Mouse (Mus musculus): ENCODE data around the gene Phkg2. TPM values are rescaled to one million over a fixed set of nuclear protein-coding genes. Genes with fewer than 3 reads are reported as not detected.

The Phkg2 gene
- polyA plus RNA-seq, 1 experiment: 79.5 TPM

GRCm38 (mm10) chr7:127564381-127565150 lies 8.6 kb upstream of the Phkg2 start:
- Histone ChIP-seq H3K4me1 (ENCODE audit: control insufficient read depth, insufficient read depth, insufficient read length) (no peaks in the 10 kb centered on the region), H3K27me3 (ENCODE audit: control insufficient read depth, insufficient read depth, low read length) (no peaks in the 10 kb centered on the region), H3K36me3 (ENCODE audit: control insufficient read depth, insufficient read depth, low read length) (peaks cover 26% of the 10 kb centered on the region), H3K27ac (ENCODE audit: insufficient read depth, low read length) (no peak overlapping the region), H3K4me3 (ENCODE audit: extremely low read depth, insufficient read depth, insufficient read length) (no peak overlapping the region)
- DNase-seq (ENCODE audit: low read depth in 1 of 2, low spot score in 2 of 2): no peak
- 89% methylated on average over 6 of the region's 6 CpGs for WGBS
- no peak for TF ChIP-seq CTCF (IDR thresholded peaks at IDR 0.05; ENCODE audit: extremely low read depth, insufficient read depth, insufficient read length, insufficient replicate concordance)
- TF ChIP-seq POLR2A (IDR thresholded peaks at IDR 0.05; ENCODE audit: low read depth, low read length): no peak

- Histone ChIP-seq H3K27ac (ENCODE audit: insufficient read depth, low read length) (peak overlapping the region; percentile 68), H3K4me3 (ENCODE audit: extremely low read depth, insufficient read depth, insufficient read length) (peak overlapping the region; percentile 77), H3K4me1 (ENCODE audit: control insufficient read depth, insufficient read depth, insufficient read length) (peaks cover 6% of the 10 kb centered on the region), H3K27me3 (ENCODE audit: control insufficient read depth, insufficient read depth, low read length) (no peaks in the 10 kb centered on the region), H3K36me3 (ENCODE audit: control insufficient read depth, insufficient read depth, low read length) (peaks cover 11% of the 10 kb centered on the region)
- WGBS: 2% methylated on average over 19 of the region's 28 CpGs
- TF ChIP-seq POLR2A (IDR thresholded peaks at IDR 0.05; ENCODE audit: low read depth, low read length): no peak
- TF ChIP-seq CTCF (IDR thresholded peaks at IDR 0.05; ENCODE audit: extremely low read depth, insufficient read depth, insufficient read length, insufficient replicate concordance): no peak
- DNase-seq (ENCODE audit: low read depth in 1 of 2, low spot score in 2 of 2): no peak
Observed at GRCm38 (mm10) chr7:127573503-127574008, 416 bp downstream of the Phkg2 start.

DNA sequence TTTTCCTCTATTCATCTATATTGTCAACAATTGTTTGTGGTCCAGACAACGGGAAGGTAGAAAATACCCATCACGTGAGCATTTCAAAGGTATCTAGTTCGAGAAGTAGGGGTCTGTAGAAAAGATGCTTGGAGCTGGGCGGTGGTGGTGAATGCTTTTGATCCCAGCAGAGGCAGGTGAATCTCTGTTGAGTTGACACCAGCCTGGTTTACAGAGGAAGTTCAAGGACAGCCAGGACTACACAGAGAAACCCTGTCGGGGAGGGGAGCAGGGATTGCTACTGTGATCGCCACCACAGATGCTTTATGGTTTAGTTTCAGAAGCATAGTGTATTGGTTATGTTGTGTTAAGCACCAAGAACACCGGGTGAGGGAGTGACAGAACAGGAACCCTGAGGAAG lies 975 bp downstream of the Phkg2 start:
- H3K4me1 ChIP-seq (ENCODE audit: control insufficient read depth, insufficient read depth, insufficient read length): peaks cover 6% of the 10 kb centered on the region
- peak overlapping the region; percentile 77 for H3K4me3 ChIP-seq (ENCODE audit: extremely low read depth, insufficient read depth, insufficient read length)
- H3K27me3 ChIP-seq (ENCODE audit: control insufficient read depth, insufficient read depth, low read length): no peaks in the 10 kb centered on the region
- 10% methylated on average over 7 of the region's 7 CpGs for WGBS
- DNase-seq (ENCODE audit: low read depth in 1 of 2, low spot score in 2 of 2): no peak
- peaks cover 11% of the 10 kb centered on the region for H3K36me3 ChIP-seq (ENCODE audit: control insufficient read depth, insufficient read depth, low read length)
- TF ChIP-seq POLR2A (IDR thresholded peaks at IDR 0.05; ENCODE audit: low read depth, low read length) (no peak), CTCF (IDR thresholded peaks at IDR 0.05; ENCODE audit: extremely low read depth, insufficient read depth, insufficient read length, insufficient replicate concordance) (no peak)
- no peak overlapping the region; the same call in 1 of the 2 replicates for H3K27ac ChIP-seq (ENCODE audit: insufficient read depth, low read length)

DNA sequence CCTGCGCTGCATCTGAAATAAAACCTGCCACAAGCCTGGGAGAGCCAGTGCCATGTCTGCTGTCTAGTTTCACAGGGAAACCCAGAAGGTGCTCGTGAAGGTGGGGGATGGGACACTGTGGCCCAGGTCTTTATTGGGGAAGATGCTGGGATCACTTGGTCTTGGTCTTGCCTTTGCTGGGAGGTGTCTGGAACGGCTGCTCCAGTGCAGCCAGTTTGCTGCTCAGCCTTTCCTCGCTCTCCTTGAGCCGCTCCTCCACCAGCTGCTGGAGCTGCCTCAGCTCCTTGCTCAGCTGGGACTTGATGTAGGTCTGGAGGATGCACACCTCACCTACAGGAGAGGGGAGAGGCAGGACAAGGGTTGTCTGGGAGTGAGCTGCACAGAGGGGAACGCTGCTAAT lies 10.1 kb downstream of the Phkg2 start:
- WGBS: 96% methylated on average over 6 of the region's 6 CpGs
- Histone ChIP-seq H3K4me1 (ENCODE audit: control insufficient read depth, insufficient read depth, insufficient read length) (no peaks in the 10 kb centered on the region; the same call in 1 of the 2 replicates), H3K36me3 (ENCODE audit: control insufficient read depth, insufficient read depth, low read length) (peaks cover 29% of the 10 kb centered on the region), H3K27me3 (ENCODE audit: control insufficient read depth, insufficient read depth, low read length) (no peaks in the 10 kb centered on the region), H3K4me3 (ENCODE audit: extremely low read depth, insufficient read depth, insufficient read length) (no peak overlapping the region), H3K27ac (ENCODE audit: insufficient read depth, low read length) (no peak overlapping the region)
- no peak for DNase-seq (ENCODE audit: low read depth in 1 of 2, low spot score in 2 of 2)
- TF ChIP-seq CTCF (IDR thresholded peaks at IDR 0.05; ENCODE audit: extremely low read depth, insufficient read depth, insufficient read length, insufficient replicate concordance) (no peak), POLR2A (IDR thresholded peaks at IDR 0.05; ENCODE audit: low read depth, low read length) (no peak)

DNA sequence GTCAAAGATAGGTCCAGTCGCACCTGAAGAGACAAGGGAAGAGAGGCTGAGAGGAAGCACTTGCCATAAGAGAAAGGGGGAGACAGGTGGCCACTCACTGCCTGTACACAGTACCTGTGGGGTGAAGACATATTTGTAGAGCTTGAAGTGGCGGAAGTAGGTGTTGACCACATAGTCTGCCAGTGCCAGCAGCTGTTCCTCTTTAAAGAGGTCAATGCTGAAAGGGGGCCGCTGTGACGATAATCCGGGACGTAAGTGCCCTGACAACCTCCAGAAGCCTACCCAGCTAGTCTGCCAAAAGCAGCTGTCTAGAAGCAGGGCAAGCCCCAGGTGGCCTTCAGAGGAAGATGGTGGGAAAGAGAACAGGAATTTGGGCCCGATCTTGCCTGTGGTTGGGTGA lies 11.9 kb downstream of the Phkg2 start:
- 70% methylated on average over 7 of the region's 7 CpGs for WGBS
- Histone ChIP-seq H3K4me3 (ENCODE audit: extremely low read depth, insufficient read depth, insufficient read length) (no peak overlapping the region), H3K36me3 (ENCODE audit: control insufficient read depth, insufficient read depth, low read length) (peaks cover 21% of the 10 kb centered on the region), H3K4me1 (ENCODE audit: control insufficient read depth, insufficient read depth, insufficient read length) (peaks cover 5% of the 10 kb centered on the region; the same call in 1 of the 2 replicates), H3K27ac (ENCODE audit: insufficient read depth, low read length) (no peak overlapping the region), H3K27me3 (ENCODE audit: control insufficient read depth, insufficient read depth, low read length) (no peaks in the 10 kb centered on the region)
- no peak for DNase-seq (ENCODE audit: low read depth in 1 of 2, low spot score in 2 of 2)
- no peak for TF ChIP-seq CTCF (IDR thresholded peaks at IDR 0.05; ENCODE audit: extremely low read depth, insufficient read depth, insufficient read length, insufficient replicate concordance)

DNA sequence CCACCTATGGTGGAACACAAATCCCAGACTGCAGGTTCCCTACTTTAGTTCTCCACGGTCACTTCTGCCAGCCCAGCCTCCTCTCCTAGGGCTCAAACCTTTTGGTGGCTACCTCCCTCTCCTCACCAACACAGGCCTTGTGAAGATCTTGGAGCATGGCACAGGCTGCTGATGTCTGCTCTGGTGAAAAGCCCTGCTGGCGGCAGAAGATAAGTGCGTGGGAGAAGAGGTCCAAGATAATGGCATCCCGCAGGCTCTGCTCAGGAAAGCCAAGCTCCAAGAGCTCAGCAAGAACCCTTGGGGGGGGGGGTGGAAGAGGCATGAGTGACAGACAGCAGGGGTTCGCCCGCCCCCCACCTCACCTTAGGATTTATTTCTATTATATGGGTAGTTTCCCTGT lies 13.0 kb downstream of the Phkg2 start:
- Histone ChIP-seq H3K36me3 (ENCODE audit: control insufficient read depth, insufficient read depth, low read length) (peaks cover 24% of the 10 kb centered on the region), H3K4me3 (ENCODE audit: extremely low read depth, insufficient read depth, insufficient read length) (no peak overlapping the region), H3K27me3 (ENCODE audit: control insufficient read depth, insufficient read depth, low read length) (no peaks in the 10 kb centered on the region), H3K4me1 (ENCODE audit: control insufficient read depth, insufficient read depth, insufficient read length) (peaks cover 5% of the 10 kb centered on the region; the same call in 1 of the 2 replicates), H3K27ac (ENCODE audit: insufficient read depth, low read length) (no peak overlapping the region)
- no peak for DNase-seq (ENCODE audit: low read depth in 1 of 2, low spot score in 2 of 2)
- WGBS: 83% methylated on average over 6 of the region's 6 CpGs
- TF ChIP-seq POLR2A (IDR thresholded peaks at IDR 0.05; ENCODE audit: low read depth, low read length) (no peak), CTCF (IDR thresholded peaks at IDR 0.05; ENCODE audit: extremely low read depth, insufficient read depth, insufficient read length, insufficient replicate concordance) (no peak)

DNA sequence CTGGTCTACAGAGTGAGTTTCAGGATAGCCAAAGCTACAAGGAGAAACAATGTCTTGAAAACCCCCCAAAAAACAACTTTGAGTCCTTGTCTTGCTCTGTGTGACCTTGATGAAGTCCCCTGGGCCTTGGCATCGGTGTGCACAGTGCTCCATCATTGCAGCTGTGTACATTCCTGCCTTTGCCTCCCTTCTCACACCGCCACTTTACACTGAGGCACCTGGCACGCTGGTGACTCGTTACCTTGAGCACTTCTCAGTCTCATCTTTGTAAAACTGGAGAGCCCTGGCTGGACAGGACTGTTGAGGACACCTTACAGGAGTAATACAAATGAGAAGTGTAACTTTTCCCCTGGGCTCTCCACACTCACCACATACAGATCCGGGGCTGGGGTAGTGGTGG lies 14.1 kb downstream of the Phkg2 start:
- Histone ChIP-seq H3K27ac (ENCODE audit: insufficient read depth, low read length) (no peak overlapping the region), H3K4me1 (ENCODE audit: control insufficient read depth, insufficient read depth, insufficient read length) (peaks cover 5% of the 10 kb centered on the region; the same call in 1 of the 2 replicates), H3K27me3 (ENCODE audit: control insufficient read depth, insufficient read depth, low read length) (no peaks in the 10 kb centered on the region), H3K4me3 (ENCODE audit: extremely low read depth, insufficient read depth, insufficient read length) (no peak overlapping the region), H3K36me3 (ENCODE audit: control insufficient read depth, insufficient read depth, low read length) (peaks cover 30% of the 10 kb centered on the region)
- 69% methylated on average over 5 of the region's 5 CpGs for WGBS
- DNase-seq (ENCODE audit: low read depth in 1 of 2, low spot score in 2 of 2): no peak
- no peak for TF ChIP-seq POLR2A (IDR thresholded peaks at IDR 0.05; ENCODE audit: low read depth, low read length)
- no peak for TF ChIP-seq CTCF (IDR thresholded peaks at IDR 0.05; ENCODE audit: extremely low read depth, insufficient read depth, insufficient read length, insufficient replicate concordance)
